Mouse (Mus musculus): ENCODE data around the gene Lamc1.

DNA sequence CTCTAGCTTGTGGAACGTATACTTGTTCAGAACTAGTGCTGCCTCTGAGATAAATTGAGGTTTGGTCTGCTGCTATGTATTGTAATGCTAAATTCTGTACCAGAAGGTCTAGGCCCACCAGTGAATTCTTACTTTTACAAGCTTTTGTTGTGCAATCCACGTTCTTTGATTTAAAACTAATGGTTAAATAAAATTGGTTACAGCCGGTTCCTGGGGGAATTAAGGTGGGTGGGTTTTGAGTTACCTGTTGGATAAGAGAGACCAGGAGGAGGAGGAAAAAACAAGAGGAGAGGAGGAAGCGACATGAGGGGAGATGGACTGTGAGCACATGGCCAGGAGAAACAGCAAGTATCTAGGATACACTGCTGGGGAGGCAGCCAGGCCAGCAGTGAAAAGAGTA, 116.1 kb downstream of the Lamc1 start:
- TF ChIP-seq CTCF (IDR thresholded peaks at IDR 0.05; ENCODE audit: insufficient read depth, low read length): no peak
- TF ChIP-seq POLR2A (IDR thresholded peaks at IDR 0.05; ENCODE audit: borderline replicate concordance, extremely low read depth, low read depth, low read length): no peak
